Mouse (Mus musculus) hindbrain, postnatal 0 days (tissue): ENCODE data around the gene Taf7l. TPM values are rescaled to one million over a fixed set of nuclear protein-coding genes. Genes with fewer than 3 reads are reported as not detected.

Experiments used
- ATAC-seq: fragments of 200-750 bp; cut with Nextera tagmentation; 2 replicates; pipeline ENCODE4 v1.8.0; 2017; ENCODE audit warnings: mild to moderate bottlenecking, moderate TSS enrichment, moderate library complexity
- DNase-seq: peaks from one replicate; pipeline ENCODE4 v3.0.0-alpha.2; 2015; ENCODE audit warnings: low spot score
- H3K27ac ChIP-seq: fragments of 300-500 bp; sonication (generic); 2 replicates; pipeline ENCODE4 v1.5.1; 2014; ENCODE audit warnings: mild to moderate bottlenecking
- H3K27me3 ChIP-seq: fragments of 300-500 bp; sonication (generic); 2 replicates; pipeline ENCODE4 v1.6.1; 2014; ENCODE audit warnings: low read length, mixed read lengths; ENCODE audit not compliant: insufficient read depth
- H3K36me3 ChIP-seq: fragments of 300-500 bp; sonication (generic); 2 replicates; pipeline ENCODE4 v1.6.1; 2014; ENCODE audit warnings: low read length, mixed read lengths; ENCODE audit not compliant: insufficient read depth
- H3K4me1 ChIP-seq: fragments of 300-500 bp; sonication (generic); 2 replicates; pipeline ENCODE4 v1.6.1; 2014; ENCODE audit warnings: antibody characterized with exemption, low read length, mixed read lengths; ENCODE audit not compliant: insufficient read depth
- H3K4me2 ChIP-seq: fragments of 300-500 bp; sonication (generic); 2 replicates; pipeline ENCODE4 v1.6.1; 2014; ENCODE audit warnings: low read depth, mild to moderate bottlenecking, low read length, moderate library complexity, mixed read lengths
- H3K4me3 ChIP-seq: fragments of 300-500 bp; sonication (generic); 2 replicates; pipeline ENCODE4 v1.5.1; 2014; ENCODE audit warnings: low read length
- H3K9ac ChIP-seq: fragments of 300-500 bp; sonication (generic); replicated peaks from 2 replicates; pipeline ENCODE4 v1.6.1; 2014; ENCODE audit warnings: mild to moderate bottlenecking, low read length, moderate library complexity, mixed read lengths
- H3K9me3 ChIP-seq: fragments of 300-500 bp; sonication (generic); 2 replicates; pipeline ENCODE4 v1.6.1; 2016; ENCODE audit warnings: low read length, mixed read lengths
- CTCF ChIP-seq: IDR thresholded peaks from 2 replicates; pipeline ENCODE4 v1.5.1; 2016; ENCODE audit warnings: antibody characterized with exemption, control low read depth, low read depth
- WGBS: fragments of 180-500 bp; shearing (Covaris S2); extraction: QIAGEN DNeasy Blood & Tissue Kit; methylation state at CpG from one replicate; pipeline ENCODE4 v1.1.7; 2014; 5-methylcytosine and 5-hydroxymethylcytosine counted together
- polyA plus RNA-seq: library from polyadenylated mRNA; unstranded; fragments of >200 nt; fragmentation: Nextera tagmentation; extraction: Ambion mirVana; gene quantifications from 2 replicates; pipeline ENCODE4 v1.2.1, GENCODE M21; 2015
- total RNA-seq: library from RNA; depleted of rRNA; stranded (reverse); fragments of >200 nt; gene quantifications from 2 replicates; pipeline ENCODE4 v1.2.3, GENCODE M21; 2014; rRNA removed

Gene Taf7l
- total RNA-seq (not detected in 2 replicates), polyA plus RNA-seq (0.25 and 0.47 TPM in 2 replicates)

GRCm38 (mm10) chrX:134476290-134476689, at the start of gene Taf7l:
Gene Taf7l, minus strand, starts transcription at chrX:134476490.
- Histone ChIP-seq H3K4me2 (no peak within 1 kb of the TSS), H3K27me3 (no peaks in the 10 kb centered on the region), H3K4me1 (no peaks in the 10 kb centered on the region), H3K9me3 (no peaks in the 10 kb centered on the region), H3K9ac (no peak within 1 kb of the TSS), H3K27ac (no peak within 1 kb of the TSS), H3K36me3 (no peaks in the 10 kb centered on the region), H3K4me3 (no peak within 1 kb of the TSS)
- WGBS = 89% methylated on average over 25 of the region's 25 CpGs
- DNase-seq (no peak), ATAC-seq (no peak)
- TF ChIP-seq CTCF = no peak

GRCm38 (mm10) chrX:134525260-134525659, 49.0 kb upstream of the Taf7l start:
- DNase-seq (no peak), ATAC-seq (no peak)
- TF ChIP-seq CTCF = no peak
- Histone ChIP-seq H3K4me3 (no peak overlapping the region), H3K27me3 (no peaks in the 10 kb centered on the region), H3K9me3 (no peaks in the 10 kb centered on the region), H3K4me2 (no peak overlapping the region), H3K9ac (no peak overlapping the region), H3K27ac (no peak overlapping the region), H3K4me1 (no peaks in the 10 kb centered on the region), H3K36me3 (no peaks in the 10 kb centered on the region)
- 77% methylated on average over 4 of the region's 4 CpGs for WGBS

- no peak overlapping the region for H3K9ac ChIP-seq
- no peak overlapping the region for H3K4me3 ChIP-seq
- no peak for TF ChIP-seq CTCF
- H3K4me1 ChIP-seq = no peaks in the 10 kb centered on the region
- H3K27ac ChIP-seq = no peak overlapping the region
- 74% methylated on average over 4 of the region's 4 CpGs for WGBS
- no peak overlapping the region for H3K4me2 ChIP-seq
- no peak for ATAC-seq
- no peak for DNase-seq
- no peaks in the 10 kb centered on the region for H3K27me3 ChIP-seq
- no peaks in the 10 kb centered on the region for H3K36me3 ChIP-seq
- H3K9me3 ChIP-seq = no peaks in the 10 kb centered on the region
These were observed 47.5 kb upstream of the Taf7l start for GRCm38 (mm10) chrX:134523772-134524171.

GRCm38 (mm10) chrX:134509473-134509872, 33.2 kb upstream of the Taf7l start:
- Histone ChIP-seq H3K27ac (no peak overlapping the region), H3K27me3 (no peaks in the 10 kb centered on the region), H3K4me2 (no peak overlapping the region), H3K4me1 (no peaks in the 10 kb centered on the region), H3K9ac (no peak overlapping the region), H3K4me3 (no peak overlapping the region), H3K36me3 (no peaks in the 10 kb centered on the region), H3K9me3 (no peaks in the 10 kb centered on the region)
- DNase-seq (peak; percentile 4), ATAC-seq (no peak)
- 43% methylated on average over 2 of the region's 2 CpGs for WGBS
- peak; percentile 59 for TF ChIP-seq CTCF

- Histone ChIP-seq H3K9ac (no peak overlapping the region), H3K4me1 (no peaks in the 10 kb centered on the region), H3K27me3 (no peaks in the 10 kb centered on the region), H3K4me2 (no peak overlapping the region), H3K9me3 (no peaks in the 10 kb centered on the region), H3K4me3 (no peak overlapping the region), H3K27ac (no peak overlapping the region), H3K36me3 (no peaks in the 10 kb centered on the region)
- TF ChIP-seq CTCF = no peak
- DNase-seq = no peak
- 68% methylated on average over 6 of the region's 6 CpGs for WGBS
- ATAC-seq = no peak
These were observed 31.7 kb upstream of the Taf7l start for GRCm38 (mm10) chrX:134507977-134508376.

GRCm38 (mm10) chrX:134500651-134501050, 24.4 kb upstream of the Taf7l start:
- Histone ChIP-seq H3K4me2 (no peak overlapping the region), H3K9me3 (no peaks in the 10 kb centered on the region), H3K4me1 (no peaks in the 10 kb centered on the region), H3K27ac (no peak overlapping the region), H3K4me3 (no peak overlapping the region), H3K36me3 (no peaks in the 10 kb centered on the region), H3K27me3 (no peaks in the 10 kb centered on the region), H3K9ac (no peak overlapping the region)
- no peak for ATAC-seq
- no peak for TF ChIP-seq CTCF
- 87% methylated on average over 8 of the region's 8 CpGs for WGBS
- DNase-seq = no peak

GRCm38 (mm10) chrX:134481720-134482119, 5.4 kb upstream of the Taf7l start:
- H3K27ac ChIP-seq = no peak overlapping the region
- H3K36me3 ChIP-seq = no peaks in the 10 kb centered on the region
- H3K9ac ChIP-seq = no peak overlapping the region
- H3K4me3 ChIP-seq = no peak overlapping the region
- H3K27me3 ChIP-seq = no peaks in the 10 kb centered on the region
- no peak for TF ChIP-seq CTCF
- DNase-seq (no peak), ATAC-seq (no peak)
- H3K4me2 ChIP-seq = no peak overlapping the region
- H3K4me1 ChIP-seq = no peaks in the 10 kb centered on the region
- no peaks in the 10 kb centered on the region for H3K9me3 ChIP-seq
- WGBS = 66% methylated on average over 3 of the region's 3 CpGs
